Mouse (Mus musculus): ENCODE measurements at regions not wholly inside any gene's neighbourhood (a gene's known extent, or its start where the extent isn't known, plus 50 kb on each side); places are given as distances from the start of the nearest gene placed in this dataset.

DNA sequence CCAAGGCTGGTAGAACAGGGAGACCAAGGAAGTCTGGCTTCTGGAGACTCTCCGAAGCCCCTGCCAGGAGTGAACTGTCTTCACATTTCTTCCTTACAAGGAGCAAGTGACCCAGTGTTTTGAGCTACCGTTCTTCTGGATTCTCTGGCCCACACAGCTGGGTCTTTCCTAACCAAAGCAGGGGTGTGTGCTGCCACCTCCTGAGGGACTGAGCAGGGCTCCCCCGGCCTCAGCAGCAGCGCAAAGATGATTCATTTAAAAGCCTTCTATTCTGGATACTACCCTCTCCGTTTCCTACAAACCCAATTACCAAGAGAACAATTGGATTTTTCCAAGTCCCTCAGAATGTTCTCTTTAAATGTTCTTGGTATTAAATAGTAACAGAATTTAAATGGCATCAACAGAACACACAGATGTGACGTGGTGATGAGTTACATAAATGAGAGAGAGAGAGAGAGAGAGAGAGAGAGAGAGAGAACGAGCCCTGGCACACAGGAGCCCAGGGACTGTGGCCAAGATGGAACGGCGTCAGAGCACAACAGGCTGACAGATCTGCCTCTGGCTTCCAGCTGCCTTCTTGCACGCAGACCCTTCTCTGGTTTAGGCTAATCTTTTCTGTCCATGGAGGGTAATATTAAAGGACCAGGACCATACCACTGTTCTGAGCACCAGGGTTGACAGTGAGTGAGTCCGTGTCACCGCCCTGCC lies 191.6 kb downstream of the Agtpbp1 start:
- ATAC-seq (replicated peaks; ENCODE audit: low FRiP score), result no peak
- Histone ChIP-seq H3K9me3 (ENCODE audit: control insufficient read depth, low read length) (no peaks in the 10 kb centered on the region), H3K9ac (ENCODE audit: low read length) (no peak overlapping the region), H3K4me3 (ENCODE audit: low read depth, low read length) (no peak overlapping the region), H3K27me3 (ENCODE audit: control insufficient read depth, insufficient read depth, low read length) (no peaks in the 10 kb centered on the region), H3K36me3 (ENCODE audit: control insufficient read depth, insufficient read depth, low read length) (no peaks in the 10 kb centered on the region), H3K4me1 (replicated peaks; ENCODE audit: control insufficient read depth, insufficient read depth, low read length) (no peaks in the 10 kb centered on the region), H3K27ac (ENCODE audit: low read depth, low read length) (no peak overlapping the region), H3K4me2 (ENCODE audit: low read depth, low read length, severe bottlenecking) (no peak overlapping the region)
- WGBS, result 83% methylated on average over 12 of the region's 12 CpGs
- DNase-seq (ENCODE audit: low spot score), result no peak

DNA sequence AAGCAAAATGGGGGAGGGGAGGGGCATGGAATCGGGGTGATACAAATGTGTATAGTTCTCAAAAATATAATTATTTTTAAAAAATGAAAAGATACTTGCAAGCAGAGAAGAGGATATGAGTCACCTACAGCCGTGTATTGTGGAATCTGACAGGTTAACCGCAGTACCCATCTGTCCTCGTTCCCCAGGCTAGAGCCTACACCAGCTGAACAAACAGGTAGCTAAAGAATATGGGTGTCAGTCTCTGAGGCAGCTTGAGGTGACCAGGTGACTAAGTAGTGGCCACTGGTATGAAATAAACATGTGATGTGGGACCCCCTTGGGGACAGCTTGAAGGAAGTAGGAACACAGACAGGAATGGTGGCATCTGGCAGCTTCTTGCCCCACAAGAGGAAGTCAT lies 192.2 kb downstream of the Agtpbp1 start:
- 85% methylated on average over 4 of the region's 4 CpGs for WGBS

DNA sequence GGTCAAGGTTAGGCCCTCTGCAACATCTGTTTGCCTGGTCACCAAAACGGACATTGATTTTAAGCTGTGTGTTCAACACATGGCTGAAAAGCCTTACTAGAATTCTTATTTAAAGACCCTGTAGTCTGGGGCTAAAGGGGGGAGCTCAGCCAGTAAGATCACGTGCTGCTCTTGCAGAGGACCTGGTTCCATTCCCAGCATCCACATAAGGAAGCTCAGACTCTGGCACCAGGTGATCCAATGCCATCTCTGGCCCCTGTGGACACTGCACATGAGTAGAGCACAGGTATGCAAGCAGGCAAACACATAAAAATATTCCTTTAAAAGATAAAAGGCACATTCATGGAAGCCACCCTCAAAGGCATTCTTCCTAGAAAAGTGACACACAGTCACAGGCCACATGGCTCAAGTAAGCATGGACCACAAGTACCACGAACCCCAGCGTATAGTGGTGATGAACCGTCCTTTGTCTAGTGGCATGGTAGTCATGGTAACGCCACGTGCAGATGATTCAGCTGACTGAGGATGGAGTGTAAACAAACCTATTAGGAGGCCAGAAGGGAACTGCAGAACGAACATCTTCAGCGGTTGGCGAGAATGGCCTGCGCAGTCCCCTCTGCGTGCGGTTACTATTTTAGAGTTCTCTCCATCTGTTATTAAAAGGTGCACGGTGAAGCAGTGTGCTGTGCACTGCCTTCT lies 197.3 kb downstream of the Agtpbp1 start:
- no peaks in the 10 kb centered on the region for H3K9me3 ChIP-seq (ENCODE audit: control insufficient read depth, low read length)
- H3K4me3 ChIP-seq (ENCODE audit: low read depth, low read length), result no peak overlapping the region
- no peak overlapping the region for H3K9ac ChIP-seq (ENCODE audit: low read length)
- no peak for DNase-seq (ENCODE audit: low spot score)
- no peak overlapping the region for H3K27ac ChIP-seq (ENCODE audit: low read depth, low read length)
- no peak for ATAC-seq (replicated peaks; ENCODE audit: low FRiP score)
- H3K27me3 ChIP-seq (ENCODE audit: control insufficient read depth, insufficient read depth, low read length), result no peaks in the 10 kb centered on the region
- 77% methylated on average over 14 of the region's 14 CpGs for WGBS
- no peak overlapping the region for H3K4me2 ChIP-seq (ENCODE audit: low read depth, low read length, severe bottlenecking)
- no peaks in the 10 kb centered on the region for H3K36me3 ChIP-seq (ENCODE audit: control insufficient read depth, insufficient read depth, low read length)
- no peaks in the 10 kb centered on the region for H3K4me1 ChIP-seq (replicated peaks; ENCODE audit: control insufficient read depth, insufficient read depth, low read length)

More for the DNA sequence above, 192.2 kb downstream of the Agtpbp1 start:
- H3K27ac ChIP-seq (ENCODE audit: low read depth, low read length), result no peak overlapping the region
- H3K36me3 ChIP-seq (ENCODE audit: control insufficient read depth, insufficient read depth, low read length), result no peaks in the 10 kb centered on the region
- H3K4me3 ChIP-seq (ENCODE audit: low read depth, low read length), result no peak overlapping the region
- no peaks in the 10 kb centered on the region for H3K9me3 ChIP-seq (ENCODE audit: control insufficient read depth, low read length)
- H3K27me3 ChIP-seq (ENCODE audit: control insufficient read depth, insufficient read depth, low read length), result no peaks in the 10 kb centered on the region
- no peak overlapping the region for H3K9ac ChIP-seq (ENCODE audit: low read length)
- no peak for ATAC-seq (replicated peaks; ENCODE audit: low FRiP score)
- H3K4me1 ChIP-seq (replicated peaks; ENCODE audit: control insufficient read depth, insufficient read depth, low read length), result no peaks in the 10 kb centered on the region
- no peak for DNase-seq (ENCODE audit: low spot score)
- no peak overlapping the region for H3K4me2 ChIP-seq (ENCODE audit: low read depth, low read length, severe bottlenecking)

DNA sequence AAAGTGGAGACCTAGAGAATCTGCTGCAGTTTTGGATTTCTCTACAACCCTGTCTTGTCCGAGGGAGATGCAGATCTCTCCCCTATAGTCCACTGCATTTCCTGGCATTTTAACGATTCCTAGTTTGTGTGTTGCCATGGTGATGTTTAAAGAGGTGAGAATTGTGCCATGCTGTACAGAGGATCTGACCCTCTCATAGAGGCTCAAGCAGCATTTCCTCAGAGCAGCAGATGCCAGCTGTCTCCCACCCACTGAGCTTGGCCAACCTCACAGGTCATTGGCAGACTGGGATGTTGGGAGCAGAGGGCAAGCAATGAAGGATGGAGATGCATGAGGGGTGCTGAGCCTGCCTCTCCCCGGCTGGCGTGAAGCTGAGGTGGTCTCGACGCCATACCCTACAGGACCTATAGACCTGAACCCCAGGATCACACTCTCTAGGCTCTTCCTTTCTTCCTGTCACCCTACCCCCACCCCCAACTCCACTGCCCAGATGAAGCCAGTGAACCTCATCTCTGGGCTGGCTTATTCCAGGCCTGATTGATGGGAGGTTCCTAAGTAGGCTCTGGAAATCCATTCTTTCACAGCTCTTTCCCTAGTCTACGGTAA lies 198.0 kb downstream of the Agtpbp1 start:
- ATAC-seq (replicated peaks; ENCODE audit: low FRiP score) (no peak), DNase-seq (ENCODE audit: low spot score) (no peak)
- Histone ChIP-seq H3K27me3 (ENCODE audit: control insufficient read depth, insufficient read depth, low read length) (no peaks in the 10 kb centered on the region), H3K4me3 (ENCODE audit: low read depth, low read length) (no peak overlapping the region), H3K9me3 (ENCODE audit: control insufficient read depth, low read length) (no peaks in the 10 kb centered on the region), H3K4me1 (replicated peaks; ENCODE audit: control insufficient read depth, insufficient read depth, low read length) (no peaks in the 10 kb centered on the region), H3K27ac (ENCODE audit: low read depth, low read length) (no peak overlapping the region), H3K4me2 (ENCODE audit: low read depth, low read length, severe bottlenecking) (no peak overlapping the region), H3K36me3 (ENCODE audit: control insufficient read depth, insufficient read depth, low read length) (no peaks in the 10 kb centered on the region), H3K9ac (ENCODE audit: low read length) (no peak overlapping the region)
- 81% methylated on average over 7 of the region's 7 CpGs for WGBS

DNA sequence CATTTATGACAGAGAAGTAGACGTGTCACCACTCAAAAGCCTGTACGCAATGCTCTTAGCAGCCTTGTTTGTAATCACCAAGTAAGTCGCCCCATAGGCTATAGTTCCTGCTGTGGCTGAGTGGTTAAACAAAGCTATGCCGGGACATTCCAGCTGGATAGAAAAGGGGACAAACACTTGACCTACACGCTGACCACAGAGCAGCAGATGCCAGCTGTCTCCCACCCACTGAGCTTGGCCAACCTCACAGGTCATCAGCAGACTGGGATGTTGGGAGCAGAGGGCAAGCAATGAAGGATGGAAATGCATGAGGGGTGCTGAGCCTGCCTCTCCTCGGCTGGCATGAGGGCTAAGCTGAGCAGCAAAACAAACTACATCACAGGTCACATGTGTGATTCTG lies 199.2 kb downstream of the Agtpbp1 start:
- DNase-seq (ENCODE audit: low spot score), result no peak
- H3K4me1 ChIP-seq (replicated peaks; ENCODE audit: control insufficient read depth, insufficient read depth, low read length), result no peaks in the 10 kb centered on the region
- H3K4me2 ChIP-seq (ENCODE audit: low read depth, low read length, severe bottlenecking), result no peak overlapping the region
- no peaks in the 10 kb centered on the region for H3K9me3 ChIP-seq (ENCODE audit: control insufficient read depth, low read length)
- H3K36me3 ChIP-seq (ENCODE audit: control insufficient read depth, insufficient read depth, low read length), result no peaks in the 10 kb centered on the region
- H3K4me3 ChIP-seq (ENCODE audit: low read depth, low read length), result no peak overlapping the region
- ATAC-seq (replicated peaks; ENCODE audit: low FRiP score), result no peak
- H3K27ac ChIP-seq (ENCODE audit: low read depth, low read length), result no peak overlapping the region
- no peaks in the 10 kb centered on the region for H3K27me3 ChIP-seq (ENCODE audit: control insufficient read depth, insufficient read depth, low read length)
- no peak overlapping the region for H3K9ac ChIP-seq (ENCODE audit: low read length)
- 67% methylated on average over 6 of the region's 6 CpGs for WGBS

DNA sequence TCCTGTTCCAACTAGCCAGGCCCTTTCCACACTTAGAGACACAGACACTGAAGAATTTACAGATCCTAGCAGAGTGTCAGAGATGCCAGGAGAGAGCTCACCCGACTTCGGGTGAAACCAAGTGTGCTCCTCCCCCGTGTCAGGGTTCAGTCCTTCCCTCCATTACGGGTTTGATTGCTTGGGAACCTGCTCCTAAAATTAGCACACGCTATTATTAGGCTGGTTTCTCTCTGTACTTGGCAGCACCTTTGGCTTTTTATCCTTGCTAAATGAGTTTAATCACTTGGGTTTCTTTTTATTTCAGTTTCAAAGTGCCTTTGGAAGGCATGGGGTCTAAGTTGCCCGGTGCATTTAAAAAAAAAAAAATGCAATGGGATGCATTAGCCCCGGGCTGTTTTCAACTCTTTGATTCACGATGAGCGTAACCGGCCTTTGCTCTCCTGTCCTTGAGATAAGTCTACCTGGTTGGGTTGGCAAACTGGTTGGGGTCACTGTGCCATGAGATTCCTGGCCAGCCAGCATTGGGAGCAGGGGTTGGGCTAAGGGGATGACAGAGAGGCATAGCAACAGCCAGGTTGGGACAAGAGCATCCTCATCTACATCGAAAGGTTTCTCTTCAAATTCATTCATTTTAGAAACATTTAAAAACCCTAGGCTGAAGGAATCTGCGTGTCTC lies 214.7 kb downstream of the Agtpbp1 start:
- Histone ChIP-seq H3K9me3 (ENCODE audit: control insufficient read depth, low read length) (no peaks in the 10 kb centered on the region), H3K4me2 (ENCODE audit: low read depth, low read length, severe bottlenecking) (no peak overlapping the region), H3K27ac (ENCODE audit: low read depth, low read length) (no peak overlapping the region), H3K36me3 (ENCODE audit: control insufficient read depth, insufficient read depth, low read length) (no peaks in the 10 kb centered on the region), H3K4me3 (ENCODE audit: low read depth, low read length) (no peak overlapping the region), H3K27me3 (ENCODE audit: control insufficient read depth, insufficient read depth, low read length) (no peaks in the 10 kb centered on the region), H3K9ac (ENCODE audit: low read length) (no peak overlapping the region), H3K4me1 (replicated peaks; ENCODE audit: control insufficient read depth, insufficient read depth, low read length) (no peaks in the 10 kb centered on the region)
- DNase-seq (ENCODE audit: low spot score) (no peak), ATAC-seq (replicated peaks; ENCODE audit: low FRiP score) (no peak)
- WGBS, result 90% methylated on average over 12 of the region's 12 CpGs

DNA sequence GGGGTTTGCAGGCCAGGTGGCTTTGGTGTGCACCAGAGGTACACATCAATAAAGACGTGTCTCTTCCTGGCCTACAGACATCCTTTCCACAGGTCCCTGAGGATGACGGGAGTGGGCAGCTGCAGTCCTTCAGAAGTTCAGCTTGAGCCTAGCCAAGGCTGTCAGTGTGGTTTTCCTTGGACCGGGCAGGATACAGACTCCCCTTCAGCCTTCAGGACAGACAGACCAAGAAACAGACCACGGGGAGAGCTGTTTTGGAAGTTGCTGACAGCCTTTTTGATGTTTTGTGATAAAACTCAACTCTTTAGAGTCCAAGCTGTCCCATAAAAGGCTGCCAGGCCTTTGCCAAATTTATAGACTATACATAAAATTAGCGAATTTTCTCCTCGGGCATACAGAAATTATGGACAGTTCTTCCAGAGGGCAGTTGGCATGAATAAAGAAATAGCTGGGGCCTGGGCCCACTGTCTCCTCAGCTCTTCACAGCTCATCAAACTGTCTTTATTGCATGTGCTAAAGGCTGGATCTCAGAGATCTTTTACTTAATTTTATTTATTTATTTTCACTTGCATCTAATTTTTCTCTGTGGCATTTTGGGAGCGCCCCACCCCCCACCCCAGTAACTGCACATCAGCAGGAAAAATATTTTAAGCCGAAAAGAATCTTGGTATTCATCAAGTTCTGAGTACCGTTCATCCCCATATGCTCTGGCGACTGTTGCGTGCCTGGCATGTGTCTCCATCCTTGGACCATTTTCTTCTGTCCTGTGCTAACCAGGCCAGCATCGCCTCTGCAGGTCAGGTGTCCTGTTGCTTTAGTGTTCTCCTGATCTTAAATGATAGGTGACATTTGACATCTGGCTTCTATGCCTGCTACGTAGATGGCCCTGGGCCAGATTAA lies 216.2 kb downstream of the Agtpbp1 start:
- no peak for ATAC-seq (replicated peaks; ENCODE audit: low FRiP score)
- H3K36me3 ChIP-seq (ENCODE audit: control insufficient read depth, insufficient read depth, low read length), result no peaks in the 10 kb centered on the region
- no peak for DNase-seq (ENCODE audit: low spot score)
- 0 out of 2 replicates have a peak, but pooled peaks cover 1% of the 10 kb centered on the region for H3K4me1 ChIP-seq (replicated peaks; ENCODE audit: control insufficient read depth, insufficient read depth, low read length)
- H3K4me2 ChIP-seq (ENCODE audit: low read depth, low read length, severe bottlenecking), result no peak overlapping the region
- no peak overlapping the region for H3K27ac ChIP-seq (ENCODE audit: low read depth, low read length)
- H3K4me3 ChIP-seq (ENCODE audit: low read depth, low read length), result no peak overlapping the region
- no peaks in the 10 kb centered on the region for H3K27me3 ChIP-seq (ENCODE audit: control insufficient read depth, insufficient read depth, low read length)
- WGBS, result 89% methylated on average over 13 of the region's 13 CpGs
- no peaks in the 10 kb centered on the region for H3K9me3 ChIP-seq (ENCODE audit: control insufficient read depth, low read length)
- no peak overlapping the region for H3K9ac ChIP-seq (ENCODE audit: low read length)

DNA sequence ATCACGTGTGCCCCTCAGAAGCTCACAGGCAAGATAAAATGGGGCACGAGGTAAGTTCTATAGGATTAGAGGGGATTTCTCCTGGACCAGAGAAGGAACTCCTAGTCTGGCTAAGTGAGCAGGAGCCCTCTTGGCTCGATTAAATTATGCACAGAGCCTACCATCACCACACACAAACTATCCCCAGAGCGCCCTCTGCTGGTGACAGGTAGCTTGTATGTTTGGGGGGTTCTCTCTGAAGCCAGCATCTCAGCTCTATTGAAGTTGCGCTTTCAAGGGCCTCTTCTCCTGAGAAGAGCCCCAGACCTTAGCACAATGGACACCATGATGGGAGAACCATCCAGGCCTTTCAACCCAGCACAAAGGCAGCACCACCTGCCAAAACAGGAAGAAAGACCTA lies 219.6 kb downstream of the Agtpbp1 start:
- no peak overlapping the region for H3K27ac ChIP-seq (ENCODE audit: low read depth, low read length)
- H3K9ac ChIP-seq (ENCODE audit: low read length), result no peak overlapping the region
- WGBS, result 32% methylated on average over 5 of the region's 5 CpGs
- no peaks in the 10 kb centered on the region for H3K27me3 ChIP-seq (ENCODE audit: control insufficient read depth, insufficient read depth, low read length)
- no peaks in the 10 kb centered on the region for H3K9me3 ChIP-seq (ENCODE audit: control insufficient read depth, low read length)
- H3K36me3 ChIP-seq (ENCODE audit: control insufficient read depth, insufficient read depth, low read length), result no peaks in the 10 kb centered on the region
- no peak overlapping the region for H3K4me3 ChIP-seq (ENCODE audit: low read depth, low read length)
- peak; percentile 92 for DNase-seq (ENCODE audit: low spot score)
- 0 out of 2 replicates have a peak, but pooled peaks cover 3% of the 10 kb centered on the region for H3K4me1 ChIP-seq (replicated peaks; ENCODE audit: control insufficient read depth, insufficient read depth, low read length)
- no peak for ATAC-seq (replicated peaks; ENCODE audit: low FRiP score)
- H3K4me2 ChIP-seq (ENCODE audit: low read depth, low read length, severe bottlenecking), result no peak overlapping the region

Data from forebrain, embryonic 11.5 days (tissue).